Mouse (Mus musculus) limb, embryonic 14.5 days (tissue): ENCODE data around the gene Eif4e1b. TPM values are rescaled to one million over a fixed set of nuclear protein-coding genes. Genes with fewer than 3 reads are reported as not detected.
A peak's percentile ranks its signal among the peaks of the same experiment; 100 is the strongest.

ENCODE experiments used
- ATAC-seq: fragments of 200-750 bp; cut with Nextera tagmentation; 2 replicates; pipeline ENCODE4 v1.8.0; 2017; ENCODE audit warnings: low read depth, moderate number of reproducible peaks, moderate TSS enrichment; ENCODE audit not compliant: low FRiP score
- DNase-seq: peaks from one replicate; pipeline ENCODE4 v3.0.0-alpha.2; 2015; ENCODE audit warnings: low spot score
- H3K27ac ChIP-seq: fragments of 300-500 bp; sonication (generic); replicated peaks from 2 replicates; pipeline ENCODE4 v1.5.1; 2014; ENCODE audit warnings: low read depth, mild to moderate bottlenecking, low read length, moderate library complexity, mixed read lengths
- H3K27me3 ChIP-seq: fragments of 300-500 bp; sonication (generic); 2 replicates; pipeline ENCODE4 v1.6.1; 2014; ENCODE audit warnings: low read length, mixed read lengths; ENCODE audit not compliant: control insufficient read depth, insufficient read depth
- H3K36me3 ChIP-seq: fragments of 300-500 bp; sonication (generic); 2 replicates; pipeline ENCODE4 v1.6.1; 2014; ENCODE audit warnings: mild to moderate bottlenecking, low read length, moderate library complexity, mixed read lengths; ENCODE audit not compliant: control insufficient read depth, insufficient read depth
- H3K4me1 ChIP-seq: fragments of 300-500 bp; sonication (generic); 2 replicates; pipeline ENCODE4 v1.6.1; 2014; ENCODE audit warnings: antibody characterized with exemption, low read length, mixed read lengths; ENCODE audit not compliant: control insufficient read depth, insufficient read depth
- H3K4me2 ChIP-seq: fragments of 300-500 bp; sonication (generic); replicated peaks from 2 replicates; pipeline ENCODE4 v1.6.1; 2014; ENCODE audit warnings: low read depth, mild to moderate bottlenecking, low read length, moderate library complexity; ENCODE audit not compliant: severe bottlenecking
- H3K4me3 ChIP-seq: fragments of 300-500 bp; sonication (generic); replicated peaks from 2 replicates; pipeline ENCODE4 v1.5.1; 2014; ENCODE audit warnings: low read length
- H3K9ac ChIP-seq: fragments of 300-500 bp; sonication (generic); 2 replicates; pipeline ENCODE4 v1.6.1; 2014; ENCODE audit warnings: mild to moderate bottlenecking, low read depth, low read length, moderate library complexity; ENCODE audit not compliant: severe bottlenecking
- H3K9me3 ChIP-seq: fragments of 300-500 bp; sonication (generic); 2 replicates; pipeline ENCODE4 v1.6.1; 2016; ENCODE audit warnings: low read length; ENCODE audit not compliant: control insufficient read depth
- POLR2A ChIP-seq: fragments of 200-500 bp; IDR thresholded peaks from 2 replicates; pipeline ENCODE4 v1.8.0; 2012; ENCODE audit warnings: inconsistent platforms, mild to moderate bottlenecking, moderate library complexity, borderline replicate concordance; ENCODE audit not compliant: insufficient read depth, insufficient read length; ENCODE audit errors: extremely low read depth
- WGBS: fragments of 180-500 bp; shearing (Covaris S2); extraction: QIAGEN DNeasy Blood & Tissue Kit; methylation state at CpG from one replicate; pipeline ENCODE4 v1.1.7; 2014; 5-methylcytosine and 5-hydroxymethylcytosine counted together
- polyA plus RNA-seq, 2 experiments: library from polyadenylated mRNA; depleted of rRNA in 1 of 2; stranded (reverse) in 1 of 2; unstranded in 1 of 2; fragments of >200 nt; fragmentation: Nextera tagmentation in 1 of 2; extraction: Ambion mirVana in 1 of 2; gene quantifications; 2 replicates each; pipeline versions ENCODE4 v1.2.1 to v1.2.3; 2012 to 2014

Gene Eif4e1b
- polyA plus RNA-seq, 2 experiments = not detected

DNA sequence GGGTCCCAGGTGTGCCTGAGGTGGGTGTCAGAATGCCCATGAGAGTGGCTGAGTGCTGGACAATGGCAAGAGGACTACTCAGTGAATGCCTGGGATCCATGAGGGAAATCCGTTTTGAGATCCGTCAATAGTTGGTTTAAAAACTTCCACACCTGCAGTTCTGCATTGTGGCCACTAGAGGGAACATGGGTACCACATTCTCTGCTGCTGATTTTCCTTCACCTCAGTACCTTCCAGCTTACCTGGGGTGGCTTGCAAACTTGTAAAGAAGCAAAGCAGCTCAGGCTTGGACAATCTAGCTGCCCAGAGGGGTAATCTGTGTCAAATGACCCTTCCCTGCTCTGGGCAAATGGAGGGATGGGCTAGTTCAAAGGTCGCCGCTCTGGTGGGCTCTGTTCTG is 13.6 kb downstream of the Eif4e1b start:
- Histone ChIP-seq H3K4me3 (no peak overlapping the region), H3K4me1 (no peaks in the 10 kb centered on the region), H3K9ac (no peak overlapping the region), H3K9me3 (no peaks in the 10 kb centered on the region), H3K27me3 (no peaks in the 10 kb centered on the region), H3K4me2 (no peak overlapping the region), H3K27ac (no peak overlapping the region), H3K36me3 (no peaks in the 10 kb centered on the region)
- DNase-seq = peak; percentile 63
- 39% methylated on average over 4 of the region's 4 CpGs for whole genome bisulfite sequencing
- no peak for ATAC-seq
- TF ChIP-seq POLR2A = no peak

DNA sequence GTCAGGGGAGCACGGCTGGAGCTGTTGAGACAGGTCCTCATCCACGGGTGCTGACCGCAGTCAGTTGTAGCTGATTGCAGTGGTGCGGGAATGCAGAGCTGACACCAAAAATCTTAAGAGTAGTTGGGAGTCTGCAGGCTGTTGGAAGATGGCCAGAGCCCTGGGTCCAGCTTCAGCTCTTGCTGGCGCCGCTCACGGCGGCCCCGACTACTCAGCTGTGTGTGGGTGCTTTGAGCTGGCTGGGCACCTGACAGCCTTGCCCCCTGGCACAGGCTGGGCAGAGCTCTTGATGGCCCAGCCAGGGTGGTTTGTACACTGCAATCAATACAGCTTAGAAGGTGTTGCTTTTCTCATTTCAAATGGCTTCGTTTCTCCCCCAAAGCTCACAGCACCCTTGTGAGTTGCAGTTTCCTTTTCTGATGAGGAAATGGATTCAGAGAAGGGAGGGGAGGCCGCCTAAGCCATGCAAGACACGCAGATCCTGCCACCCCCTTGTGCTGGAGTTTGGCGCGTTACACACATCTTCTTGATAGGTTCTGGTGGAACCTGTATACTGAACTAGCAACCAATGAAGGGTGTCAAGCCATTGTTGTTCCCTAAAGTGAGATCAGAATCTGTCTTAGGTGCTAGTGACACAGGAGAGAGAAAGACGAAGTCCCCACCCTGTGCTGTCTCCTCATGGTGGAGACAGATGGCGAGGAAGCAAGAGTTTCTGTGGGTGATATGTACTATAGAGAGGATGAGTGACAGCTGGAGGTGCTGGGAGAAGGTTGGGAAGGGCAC is 14.3 kb downstream of the Eif4e1b start:
- no peak for ATAC-seq
- WGBS = 76% methylated on average over 16 of the region's 16 CpGs
- no peak for TF ChIP-seq POLR2A
- no peaks in the 10 kb centered on the region for H3K4me1 ChIP-seq
- H3K27ac ChIP-seq = no peak overlapping the region
- H3K36me3 ChIP-seq = no peaks in the 10 kb centered on the region
- DNase-seq = no peak
- H3K4me2 ChIP-seq = no peak overlapping the region
- no peaks in the 10 kb centered on the region for H3K27me3 ChIP-seq
- H3K9me3 ChIP-seq = no peaks in the 10 kb centered on the region
- H3K4me3 ChIP-seq = no peak overlapping the region
- H3K9ac ChIP-seq = no peak overlapping the region

DNA sequence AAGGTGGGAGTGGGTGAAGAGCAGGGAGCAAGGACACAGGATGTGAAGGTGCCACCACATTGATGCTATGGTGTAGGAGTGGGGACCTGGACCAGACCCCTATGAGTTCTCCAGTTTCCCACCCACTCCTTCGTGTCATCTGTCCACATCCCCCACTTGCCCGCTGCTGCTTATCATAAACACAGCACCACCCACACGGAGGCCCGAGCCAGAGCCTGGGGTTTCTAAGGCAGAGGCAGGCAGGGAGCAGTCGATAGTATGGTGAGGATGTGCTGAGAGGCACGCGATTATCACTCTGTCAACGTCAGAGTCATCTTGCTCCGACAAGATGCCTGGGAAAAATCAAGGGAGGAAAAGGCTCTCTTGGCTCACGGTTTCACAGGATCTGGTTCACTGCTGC is 14.9 kb downstream of the Eif4e1b start:
- Histone ChIP-seq H3K4me3 (no peak overlapping the region), H3K27me3 (no peaks in the 10 kb centered on the region), H3K9ac (no peak overlapping the region), H3K36me3 (no peaks in the 10 kb centered on the region), H3K9me3 (no peaks in the 10 kb centered on the region), H3K4me2 (no peak overlapping the region), H3K27ac (no peak overlapping the region), H3K4me1 (no peaks in the 10 kb centered on the region)
- 73% methylated on average over 10 of the region's 10 CpGs for WGBS
- no peak for TF ChIP-seq POLR2A
- no peak for DNase-seq
- ATAC-seq = no peak

DNA sequence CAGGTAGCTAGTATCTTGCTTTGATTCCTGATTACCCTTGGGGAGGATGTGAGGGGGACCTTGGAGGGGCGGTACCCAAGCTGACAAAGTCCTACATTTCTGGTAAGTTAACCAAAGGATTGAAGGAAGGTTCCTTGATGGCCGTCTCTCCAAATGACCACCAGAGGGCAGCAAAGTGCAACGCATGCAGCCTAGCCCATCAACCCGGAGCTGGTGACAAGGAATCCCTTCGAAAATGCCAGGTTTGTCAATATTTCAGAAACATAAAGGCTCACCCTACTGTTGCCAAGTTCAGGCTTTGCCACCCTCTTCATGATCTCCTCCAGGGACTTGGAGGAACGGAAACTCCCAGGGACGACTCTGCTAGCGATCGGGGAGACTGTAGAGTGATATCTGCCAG is 15.9 kb downstream of the Eif4e1b start:
- no peak overlapping the region for H3K9ac ChIP-seq

DNA sequence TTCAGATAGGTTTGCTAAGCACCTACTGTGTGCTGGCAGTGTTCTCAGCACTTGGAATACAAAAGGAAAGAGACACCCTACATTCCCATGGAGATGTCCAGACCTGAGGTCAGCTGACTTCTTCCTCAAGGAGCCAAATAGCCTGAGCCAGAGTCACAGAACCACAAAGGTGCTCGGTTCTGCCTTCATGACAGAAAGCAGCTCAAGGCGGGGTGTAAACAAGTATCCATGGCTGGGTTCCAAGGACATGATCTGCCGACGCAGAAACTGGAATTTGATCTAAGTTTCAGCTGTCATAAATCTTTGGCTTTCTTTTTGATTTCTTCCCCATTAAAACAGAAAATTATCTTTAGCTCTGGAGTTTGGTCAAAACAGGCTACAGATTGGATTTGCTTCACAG is 16.4 kb downstream of the Eif4e1b start:
- no peak overlapping the region for H3K9ac ChIP-seq
- H3K9me3 ChIP-seq = no peaks in the 10 kb centered on the region
- no peaks in the 10 kb centered on the region for H3K36me3 ChIP-seq
- no peaks in the 10 kb centered on the region for H3K4me1 ChIP-seq
- WGBS = 42% methylated on average over 4 of the region's 4 CpGs
- no peak overlapping the region for H3K27ac ChIP-seq
- H3K4me3 ChIP-seq = no peak overlapping the region
- ATAC-seq = no peak
- no peak for DNase-seq
- no peak for TF ChIP-seq POLR2A
- H3K27me3 ChIP-seq = no peaks in the 10 kb centered on the region
- no peak overlapping the region for H3K4me2 ChIP-seq

More for the DNA sequence above, 15.9 kb downstream of the Eif4e1b start:
- Histone ChIP-seq H3K9me3 (no peaks in the 10 kb centered on the region), H3K4me1 (no peaks in the 10 kb centered on the region), H3K27ac (no peak overlapping the region), H3K4me2 (no peak overlapping the region), H3K4me3 (no peak overlapping the region), H3K36me3 (no peaks in the 10 kb centered on the region), H3K27me3 (no peaks in the 10 kb centered on the region)
- ATAC-seq = peak; percentile 41; the same call in 1 of the 2 replicates
- WGBS = 25% methylated on average over 9 of the region's 9 CpGs
- DNase-seq = peak; percentile 85
- no peak for TF ChIP-seq POLR2A

DNA sequence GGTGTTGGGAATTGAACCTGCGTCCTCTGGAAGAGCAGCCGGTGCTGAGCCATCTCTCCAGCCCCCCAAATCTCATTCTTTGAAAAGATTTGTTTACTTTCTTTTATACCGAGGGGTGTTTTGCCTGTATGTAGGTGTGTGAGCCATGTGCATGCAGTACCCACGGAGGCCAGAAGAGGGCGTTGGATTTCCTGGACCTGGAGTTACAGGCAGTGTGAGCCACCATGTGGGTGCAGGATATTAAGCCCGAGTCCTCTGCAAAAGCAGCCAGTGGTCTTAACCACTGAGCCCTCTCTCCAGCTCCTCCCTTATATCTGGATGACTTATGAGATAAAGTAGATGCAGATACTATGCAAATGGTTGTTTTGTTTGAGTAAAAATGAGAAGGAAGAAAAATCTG is 19.2 kb downstream of the Eif4e1b start:
- 79% methylated on average over 6 of the region's 6 CpGs for WGBS
- no peak overlapping the region for H3K27ac ChIP-seq
- H3K4me2 ChIP-seq = no peak overlapping the region
- ATAC-seq = no peak
- H3K9me3 ChIP-seq = no peaks in the 10 kb centered on the region
- no peak for TF ChIP-seq POLR2A
- DNase-seq = no peak
- no peak overlapping the region for H3K4me3 ChIP-seq
- H3K27me3 ChIP-seq = no peaks in the 10 kb centered on the region
- no peak overlapping the region for H3K9ac ChIP-seq
- H3K36me3 ChIP-seq = no peaks in the 10 kb centered on the region
- H3K4me1 ChIP-seq = no peaks in the 10 kb centered on the region
